Mouse (Mus musculus) myocyte (in vitro differentiated cells): Measurements from ENCODE around the gene Leng9.

Source experiments
- E2F4 ChIP-seq: IDR thresholded peaks from one replicate; pipeline ENCODE4 v1.6.1; 2011; ENCODE audit warnings: mild to moderate bottlenecking, control low read depth, moderate library complexity; ENCODE audit not compliant: insufficient read depth
- MYOD1 ChIP-seq, 3 experiments: IDR thresholded peaks; one replicate each; pipeline ENCODE4 v1.6.1; 2011; ENCODE audit warnings: control low read depth in 2 of 3, low read depth in 2 of 3, mild to moderate bottlenecking in 2 of 3, moderate library complexity in 1 of 3; ENCODE audit not compliant: insufficient read length in 2 of 3, control insufficient read depth in 1 of 3
- MYOG ChIP-seq, 3 experiments: IDR thresholded peaks; one replicate each; pipeline ENCODE4 v1.6.1; 2011; ENCODE audit warnings: control low read depth in 2 of 3, low read depth in 2 of 3, mild to moderate bottlenecking in 2 of 3; ENCODE audit not compliant: insufficient read length in 2 of 3, control insufficient read depth in 1 of 3, insufficient read depth in 1 of 3
- POLR2A ChIP-seq: IDR thresholded peaks from one replicate; pipeline ENCODE4 v1.6.1; 2011; ENCODE audit warnings: low read depth, mild to moderate bottlenecking, control low read depth, moderate library complexity; ENCODE audit not compliant: insufficient read length
- POLR2AphosphoS2 ChIP-seq: IDR thresholded peaks from one replicate; pipeline ENCODE4 v1.6.1; 2011; ENCODE audit warnings: low read depth, control low read depth; ENCODE audit not compliant: insufficient read length
- SRF ChIP-seq: IDR thresholded peaks from one replicate; pipeline ENCODE4 v1.6.1; 2011; ENCODE audit warnings: low read depth; ENCODE audit not compliant: control insufficient read depth, insufficient read length
- TCF12 ChIP-seq: IDR thresholded peaks from one replicate; pipeline ENCODE4 v1.6.1; 2011; ENCODE audit warnings: mild to moderate bottlenecking, control low read depth; ENCODE audit not compliant: poor library complexity, insufficient read depth, severe bottlenecking
- TCF3 ChIP-seq: IDR thresholded peaks from one replicate; pipeline ENCODE4 v1.6.1; 2011; ENCODE audit warnings: low read depth, control low read depth; ENCODE audit not compliant: insufficient read length
- USF1 ChIP-seq: IDR thresholded peaks from one replicate; pipeline ENCODE4 v1.6.1; 2011; ENCODE audit warnings: low read depth, mild to moderate bottlenecking, control low read depth, moderate library complexity

DNA sequence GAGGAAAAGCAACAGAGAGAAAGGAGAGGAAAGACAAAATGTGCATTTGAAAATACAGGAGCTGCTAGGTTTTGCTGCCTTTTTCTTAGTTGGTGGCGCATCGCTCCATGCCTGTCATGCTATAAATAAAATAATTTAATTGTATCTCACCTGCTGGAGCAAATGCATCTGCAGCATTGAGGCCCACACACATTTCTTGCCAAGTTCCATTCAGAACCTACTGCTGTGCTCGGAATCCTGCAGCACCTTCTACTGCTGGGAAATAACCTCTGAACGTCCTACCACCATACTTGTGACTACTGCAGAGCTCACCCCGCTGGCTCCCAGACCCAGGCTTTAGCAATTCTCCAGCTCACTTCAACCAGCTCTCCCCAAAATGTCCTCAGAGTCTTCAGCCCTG is 49.0 kb downstream of the Leng9 start:
- TF ChIP-seq TCF3, result no peak
- TF ChIP-seq POLR2A, result no peak
- TF ChIP-seq MYOD1 (IDR thresholded peaks at IDR 0.05; ENCODE audit: control insufficient read depth in 1 of 3, insufficient read length in 2 of 3, low read depth in 2 of 3), result no peak
- no peak for TF ChIP-seq MYOG (IDR thresholded peaks at IDR 0.05; ENCODE audit: control insufficient read depth in 1 of 3, insufficient read depth in 1 of 3, insufficient read length in 2 of 3, low read depth in 2 of 3)
- TF ChIP-seq TCF12, result no peak
- TF ChIP-seq USF1, result no peak
- TF ChIP-seq POLR2AphosphoS2, result no peak
- no peak for TF ChIP-seq SRF
- TF ChIP-seq E2F4, result no peak
